Mouse (Mus musculus) neural tube, embryonic 13.5 days (tissue): ENCODE data around the gene Inhbb. TPM values are rescaled to one million over a fixed set of nuclear protein-coding genes. Genes with fewer than 3 reads are reported as not detected.
A peak's percentile ranks its signal among the peaks of the same experiment; 100 is the strongest.

Source experiments
- ATAC-seq: fragments of 200-750 bp; cut with Nextera tagmentation; 2 replicates; pipeline ENCODE4 v1.8.0; 2017; ENCODE audit warnings: low read depth, mild to moderate bottlenecking, moderate TSS enrichment, moderate library complexity
- H3K27ac ChIP-seq: fragments of 300-500 bp; sonication (generic); replicated peaks from 2 replicates; pipeline ENCODE4 v1.5.1; 2015; ENCODE audit warnings: moderate library complexity, mild to moderate bottlenecking, inconsistent platforms
- H3K27me3 ChIP-seq: fragments of 300-500 bp; sonication (generic); 2 replicates; pipeline ENCODE4 v1.6.1; 2015; ENCODE audit warnings: mild to moderate bottlenecking, inconsistent platforms
- H3K36me3 ChIP-seq: fragments of 300-500 bp; sonication (generic); 2 replicates; pipeline ENCODE4 v1.6.1; 2015; ENCODE audit warnings: mild to moderate bottlenecking, inconsistent platforms
- H3K4me1 ChIP-seq: fragments of 300-500 bp; sonication (generic); replicated peaks from 2 replicates; pipeline ENCODE4 v1.6.1; 2015; ENCODE audit warnings: inconsistent platforms
- H3K4me2 ChIP-seq: fragments of 300-500 bp; sonication (generic); 2 replicates; pipeline ENCODE4 v1.6.1; 2015; ENCODE audit warnings: inconsistent platforms, mild to moderate bottlenecking, moderate library complexity
- H3K4me3 ChIP-seq: fragments of 300-500 bp; sonication (generic); 2 replicates; pipeline ENCODE4 v1.5.1; 2015; ENCODE audit warnings: mild to moderate bottlenecking, inconsistent platforms
- H3K9ac ChIP-seq: fragments of 300-500 bp; sonication (generic); 2 replicates; pipeline ENCODE4 v1.6.1; 2015; ENCODE audit warnings: moderate library complexity, mild to moderate bottlenecking, inconsistent platforms
- H3K9me3 ChIP-seq: fragments of 300-500 bp; sonication (generic); 2 replicates; pipeline ENCODE4 v1.6.1; 2016; ENCODE audit warnings: inconsistent platforms
- WGBS: fragments of 180-500 bp; shearing (Covaris S2); methylation state at CpG from one replicate; pipeline ENCODE4 v1.1.7; 2015; 5-methylcytosine and 5-hydroxymethylcytosine counted together
- polyA plus RNA-seq: library from polyadenylated mRNA; unstranded; fragments of >200 nt; fragmentation: Nextera tagmentation; extraction: Ambion mirVana; gene quantifications from 2 replicates; pipeline ENCODE4 v1.2.1, GENCODE M21; 2015

The Inhbb gene
- polyA plus RNA-seq, 1 experiment from 2014 or later, result 2.4 TPM

DNA sequence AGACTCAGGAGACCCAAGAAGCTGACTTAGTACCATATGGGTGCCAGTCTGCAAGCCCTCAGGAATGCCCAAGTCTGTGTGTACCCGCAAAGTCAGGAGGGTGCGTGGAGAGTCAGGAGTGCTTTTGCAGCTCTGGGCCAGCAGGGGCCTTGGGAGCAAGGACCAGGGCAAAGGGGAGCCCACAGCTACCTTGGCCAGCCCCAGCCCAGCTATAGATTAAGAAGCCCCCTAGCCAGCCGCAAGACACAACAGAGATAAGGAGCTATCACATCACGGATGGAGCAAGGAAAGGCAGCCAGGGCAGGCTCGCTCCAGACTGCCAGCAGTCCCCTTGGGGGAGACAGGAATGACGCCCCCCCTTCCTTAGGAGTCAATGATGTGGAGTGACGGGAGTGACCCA is 24.2 kb downstream of the Inhbb start:
- no peak overlapping the region for H3K4me2 ChIP-seq
- no peaks in the 10 kb centered on the region for H3K9me3 ChIP-seq
- no peaks in the 10 kb centered on the region for H3K27me3 ChIP-seq
- H3K36me3 ChIP-seq, result no peaks in the 10 kb centered on the region
- no peak for ATAC-seq
- WGBS, result 87% methylated on average over 7 of the region's 7 CpGs
- H3K9ac ChIP-seq, result no peak overlapping the region
- no peak overlapping the region for H3K4me3 ChIP-seq
- H3K27ac ChIP-seq, result no peak overlapping the region
- H3K4me1 ChIP-seq, result no peaks in the 10 kb centered on the region

- Histone ChIP-seq H3K27me3 (peaks cover 13% of the 10 kb centered on the region; the same call in 1 of the 2 replicates), H3K9me3 (no peaks in the 10 kb centered on the region), H3K4me1 (peaks cover 27% of the 10 kb centered on the region), H3K4me2 (no peak overlapping the region), H3K27ac (no peak overlapping the region), H3K4me3 (no peak overlapping the region), H3K9ac (no peak overlapping the region), H3K36me3 (no peaks in the 10 kb centered on the region)
- ATAC-seq, result no peak
- WGBS, result 49% methylated on average over 3 of the region's 3 CpGs
Measured at GRCm38 (mm10) chr1:119391311-119391710, 30.7 kb downstream of the Inhbb start.

- H3K9ac ChIP-seq, result no peak overlapping the region
- 59% methylated on average over 4 of the region's 4 CpGs for WGBS
- H3K27me3 ChIP-seq, result peaks cover 13% of the 10 kb centered on the region; the same call in 1 of the 2 replicates
- H3K4me3 ChIP-seq, result no peak overlapping the region
- H3K4me1 ChIP-seq, result peaks cover 27% of the 10 kb centered on the region
- 0 out of 2 replicates have a peak overlapping the region, but pooled peaks have one; percentile 18 for H3K27ac ChIP-seq
- H3K4me2 ChIP-seq, result no peak overlapping the region
- no peaks in the 10 kb centered on the region for H3K36me3 ChIP-seq
- no peak for ATAC-seq
- H3K9me3 ChIP-seq, result no peaks in the 10 kb centered on the region
Measured at GRCm38 (mm10) chr1:119390676-119391075, 31.4 kb downstream of the Inhbb start.

GRCm38 (mm10) chr1:119389771-119390500 is 32.1 kb downstream of the Inhbb start:
- no peak overlapping the region for H3K4me2 ChIP-seq
- WGBS, result 36% methylated on average over 7 of the region's 7 CpGs
- peaks cover 13% of the 10 kb centered on the region; the same call in 1 of the 2 replicates for H3K27me3 ChIP-seq
- H3K27ac ChIP-seq, result peak overlapping the region; percentile 79; the same call in 1 of the 2 replicates
- peaks cover 27% of the 10 kb centered on the region for H3K4me1 ChIP-seq
- H3K9me3 ChIP-seq, result no peaks in the 10 kb centered on the region
- no peak for ATAC-seq
- no peaks in the 10 kb centered on the region for H3K36me3 ChIP-seq
- no peak overlapping the region for H3K9ac ChIP-seq
- H3K4me3 ChIP-seq, result no peak overlapping the region

- H3K9ac ChIP-seq, result 0 out of 2 replicates have a peak overlapping the region, but pooled peaks have one; percentile 43
- peak overlapping the region; percentile 79 for H3K27ac ChIP-seq
- H3K36me3 ChIP-seq, result no peaks in the 10 kb centered on the region
- H3K27me3 ChIP-seq, result peaks cover 13% of the 10 kb centered on the region; the same call in 1 of the 2 replicates
- ATAC-seq, result peak; percentile 89
- H3K4me2 ChIP-seq, result peak overlapping the region; percentile 52
- WGBS, result 4% methylated on average over 19 of the region's 19 CpGs
- H3K4me3 ChIP-seq, result peak overlapping the region; percentile 14; the same call in 1 of the 2 replicates
- H3K9me3 ChIP-seq, result no peaks in the 10 kb centered on the region
- H3K4me1 ChIP-seq, result peaks cover 27% of the 10 kb centered on the region
Measured at GRCm38 (mm10) chr1:119388664-119389396, 33.2 kb downstream of the Inhbb start.

- H3K9me3 ChIP-seq, result no peaks in the 10 kb centered on the region
- ATAC-seq, result no peak
- H3K36me3 ChIP-seq, result no peaks in the 10 kb centered on the region
- H3K9ac ChIP-seq, result no peak overlapping the region
- H3K4me3 ChIP-seq, result no peak overlapping the region
- peaks cover 27% of the 10 kb centered on the region for H3K4me1 ChIP-seq
- H3K27ac ChIP-seq, result no peak overlapping the region
- peaks cover 13% of the 10 kb centered on the region; the same call in 1 of the 2 replicates for H3K27me3 ChIP-seq
- 84% methylated on average over 3 of the region's 3 CpGs for WGBS
- no peak overlapping the region for H3K4me2 ChIP-seq
Measured at GRCm38 (mm10) chr1:119386306-119386705, 35.7 kb downstream of the Inhbb start.

GRCm38 (mm10) chr1:119383916-119384315 is 38.1 kb downstream of the Inhbb start:
- Histone ChIP-seq H3K4me1 (peaks cover 7% of the 10 kb centered on the region), H3K9ac (no peak overlapping the region), H3K4me2 (no peak overlapping the region), H3K27ac (no peak overlapping the region), H3K36me3 (no peaks in the 10 kb centered on the region), H3K27me3 (no peaks in the 10 kb centered on the region), H3K9me3 (no peaks in the 10 kb centered on the region), H3K4me3 (no peak overlapping the region)
- no peak for ATAC-seq
- WGBS, result 58% methylated on average over 10 of the region's 10 CpGs

DNA sequence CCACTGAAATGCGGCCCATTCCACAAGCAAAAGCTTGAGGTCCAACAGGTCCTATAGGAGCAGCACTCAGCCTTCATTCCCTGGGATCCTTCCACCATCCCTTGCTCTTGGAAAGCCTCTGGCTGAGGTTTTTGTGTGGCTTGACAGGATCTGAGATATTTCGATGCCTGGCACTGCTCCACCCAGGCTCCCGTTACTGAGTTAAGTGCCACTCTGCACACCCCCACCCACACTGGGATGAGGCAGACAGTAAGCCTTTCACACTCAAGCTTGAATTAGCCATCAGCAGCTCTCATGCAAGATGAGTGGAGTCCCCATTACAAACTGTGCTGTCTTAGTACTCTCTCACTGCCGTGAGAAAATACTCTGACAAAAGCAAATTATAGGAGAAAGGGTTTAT is 41.4 kb downstream of the Inhbb start:
- Histone ChIP-seq H3K9ac (no peak overlapping the region), H3K9me3 (peaks cover 4% of the 10 kb centered on the region; the same call in 1 of the 2 replicates), H3K4me2 (no peak overlapping the region), H3K4me3 (no peak overlapping the region), H3K27ac (no peak overlapping the region), H3K27me3 (no peaks in the 10 kb centered on the region), H3K36me3 (no peaks in the 10 kb centered on the region), H3K4me1 (no peaks in the 10 kb centered on the region)
- no peak for ATAC-seq
- 85% methylated on average over 4 of the region's 4 CpGs for WGBS

- no peak for ATAC-seq
- Histone ChIP-seq H3K27me3 (no peaks in the 10 kb centered on the region), H3K27ac (no peak overlapping the region), H3K4me1 (0 out of 2 replicates have a peak, but pooled peaks cover 5% of the 10 kb centered on the region), H3K4me2 (no peak overlapping the region), H3K9me3 (peaks cover 4% of the 10 kb centered on the region; the same call in 1 of the 2 replicates), H3K36me3 (no peaks in the 10 kb centered on the region), H3K9ac (no peak overlapping the region), H3K4me3 (no peak overlapping the region)
- WGBS, result 66% methylated on average over 5 of the region's 5 CpGs
Measured at GRCm38 (mm10) chr1:119375376-119375775, 46.7 kb downstream of the Inhbb start.

DNA sequence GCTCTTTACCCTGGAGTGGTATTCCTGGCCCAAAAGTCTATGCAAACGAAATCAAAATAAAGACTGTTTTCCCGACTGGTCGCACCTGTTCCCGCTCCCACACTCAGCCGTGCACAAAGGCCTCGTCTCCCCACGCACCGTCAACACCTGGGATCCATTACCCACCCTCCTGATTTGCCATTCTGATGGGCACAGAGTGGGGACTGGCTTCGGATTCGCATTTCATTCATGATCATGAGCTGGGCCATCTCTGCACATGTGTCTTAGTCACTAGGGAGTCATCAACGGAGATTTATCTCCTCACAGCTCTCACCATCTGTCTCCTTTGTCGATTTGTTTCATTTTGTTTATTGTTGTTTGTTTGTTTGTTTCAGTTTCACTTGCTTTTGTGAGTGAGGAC is 54.5 kb downstream of the Inhbb start:
- Histone ChIP-seq H3K4me1 (no peaks in the 10 kb centered on the region; the same call in 1 of the 2 replicates), H3K27ac (no peak overlapping the region), H3K36me3 (no peaks in the 10 kb centered on the region), H3K9ac (no peak overlapping the region), H3K4me2 (no peak overlapping the region), H3K9me3 (no peaks in the 10 kb centered on the region), H3K27me3 (no peaks in the 10 kb centered on the region), H3K4me3 (no peak overlapping the region)
- peak; percentile 72; the same call in 1 of the 2 replicates for ATAC-seq
- 38% methylated on average over 12 of the region's 12 CpGs for WGBS

DNA sequence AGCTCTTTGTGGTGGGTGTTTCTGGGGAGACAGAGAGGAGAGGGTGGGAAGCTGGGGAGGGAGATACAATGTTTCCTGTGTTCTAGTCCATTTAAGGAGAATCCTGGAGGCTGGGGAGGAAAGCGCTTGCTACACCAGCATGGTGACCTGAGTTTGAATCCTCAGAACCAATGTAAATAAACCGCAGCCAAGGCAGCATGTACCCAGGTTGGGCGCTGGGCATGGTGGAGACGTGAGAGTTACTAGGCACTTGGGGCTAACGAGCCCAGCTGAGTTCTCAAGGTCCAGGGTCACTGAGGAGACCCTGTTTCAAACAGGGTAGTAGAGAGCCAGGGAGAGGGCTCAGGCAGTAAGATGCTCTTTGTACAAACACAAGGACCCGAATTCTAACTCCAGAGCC is 55.7 kb downstream of the Inhbb start:
- Histone ChIP-seq H3K4me1 (no peaks in the 10 kb centered on the region; the same call in 1 of the 2 replicates), H3K4me3 (no peak overlapping the region), H3K9me3 (no peaks in the 10 kb centered on the region; the same call in 1 of the 2 replicates), H3K9ac (no peak overlapping the region), H3K36me3 (no peaks in the 10 kb centered on the region), H3K27ac (no peak overlapping the region), H3K4me2 (no peak overlapping the region), H3K27me3 (no peaks in the 10 kb centered on the region)
- WGBS, result 68% methylated on average over 6 of the region's 6 CpGs
- ATAC-seq, result no peak
